Mouse (Mus musculus): ENCODE results near the gene Dhx30. TPM values are rescaled to one million over a fixed set of nuclear protein-coding genes. Genes with fewer than 3 reads are reported as not detected.
"Not testable (repeated sequence)": the region's sequence is repeated elsewhere in the genome, so short reads cannot be mapped to it uniquely, and the experiment has no call there.

The Dhx30 gene
- 100 to 1,000 TPM in 1 of 2 experiments, 10 to 100 TPM in 1; 95.9 to 107 TPM for total RNA-seq (2021)
- long read RNA-seq, experiment 1, full-length matches to known transcripts: 49 of 73 reads
- long read RNA-seq, experiment 1, partial matches to known transcripts: 10 of 73 reads
- long read RNA-seq, experiment 1, other reads (novel, unspliced or antisense): 14 of 73 reads
- long read RNA-seq, experiment 2, full-length matches to known transcripts: 34 of 103 reads
- long read RNA-seq, experiment 2, partial matches to known transcripts: 56 of 103 reads
- long read RNA-seq, experiment 2, other reads (novel, unspliced or antisense): 13 of 103 reads

DNA sequence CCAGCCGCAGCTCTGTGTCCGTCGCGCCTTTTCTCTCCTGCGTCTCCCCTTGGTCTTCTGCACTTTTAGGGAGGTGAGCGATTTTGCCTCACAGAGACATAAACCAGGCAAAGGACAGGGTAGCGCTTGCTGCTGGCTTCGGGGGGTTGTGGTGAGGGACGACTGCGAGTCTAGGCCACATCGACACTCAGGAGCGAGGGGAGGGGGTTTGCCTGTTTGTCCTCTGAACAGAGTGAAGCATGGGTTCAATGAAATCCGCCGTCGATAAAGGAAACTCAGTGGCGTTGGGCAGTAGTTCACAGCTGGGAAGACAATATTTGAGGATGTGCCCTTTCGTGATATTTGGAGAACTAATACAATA is at the start of gene Dhx30:
TSS of gene Dhx30 (minus strand) at position 52 of the 361 bp plus-strand sequence.
- DNase-seq (ENCODE audit: low spot score in 2 of 2): no peak

GRCm38 (mm10) chr9:110163071-110163470 is 45.4 kb upstream of the Dhx30 start:
- DNase-seq (ENCODE audit: low spot score in 2 of 2): no peak

DNA sequence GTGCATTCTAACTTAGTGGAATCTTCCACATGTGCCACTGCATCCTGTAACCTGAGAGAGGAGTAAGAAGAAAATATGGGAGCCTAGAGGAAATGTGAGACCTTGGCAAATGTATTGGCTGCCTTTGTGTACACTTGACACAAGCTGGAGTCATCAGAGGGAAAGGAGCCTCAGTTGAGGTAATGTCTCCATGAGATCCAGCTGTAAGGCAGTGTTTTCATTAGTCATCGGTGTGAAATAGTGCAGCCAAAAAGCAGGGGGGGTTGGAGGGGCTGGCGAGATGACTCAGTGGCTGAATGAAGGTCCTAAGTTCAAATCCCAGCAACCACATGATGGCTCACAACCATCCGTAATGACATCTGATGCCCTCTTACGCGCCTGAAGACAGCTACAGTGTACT is 44.8 kb upstream of the Dhx30 start:
- DNase-seq (ENCODE audit: low spot score in 2 of 2): peak in 1 of 2 experiments; percentile 5

GRCm38 (mm10) chr9:110160486-110160885 is 42.9 kb upstream of the Dhx30 start:
- DNase-seq (ENCODE audit: low spot score in 2 of 2): not testable (repeated sequence)

- peak in 1 of 2 experiments; percentile 42 for DNase-seq (ENCODE audit: low spot score in 2 of 2)
These were observed 41.4 kb upstream of the Dhx30 start for GRCm38 (mm10) chr9:110159036-110159435.

GRCm38 (mm10) chr9:110148598-110148997 is 31.0 kb upstream of the Dhx30 start:
- DNase-seq (ENCODE audit: low spot score in 2 of 2): no peak

- no peak for DNase-seq (ENCODE audit: low spot score in 2 of 2)
These were observed 24.5 kb upstream of the Dhx30 start for GRCm38 (mm10) chr9:110142097-110142496.

DNA sequence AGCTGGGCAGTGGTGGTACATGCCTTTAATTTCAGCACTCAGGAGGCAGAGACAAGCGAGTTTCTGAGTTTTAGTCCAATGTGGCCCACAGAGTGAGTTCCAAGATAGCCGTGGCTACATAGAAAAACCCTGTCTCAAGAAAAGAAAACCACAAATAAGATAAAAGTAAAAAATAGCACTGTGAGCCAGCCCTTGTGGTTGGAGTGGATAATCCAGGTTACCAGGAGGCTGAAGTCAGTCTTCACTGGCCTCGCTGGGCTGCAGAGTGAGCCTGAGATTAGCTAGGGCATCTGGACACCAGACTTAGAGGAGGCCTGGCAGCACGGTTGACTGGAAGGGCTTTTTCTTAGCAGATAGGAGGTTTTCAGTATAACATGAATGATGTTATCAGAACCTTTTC is 21.5 kb upstream of the Dhx30 start:
- DNase-seq (ENCODE audit: low spot score in 2 of 2): no peak

DNA sequence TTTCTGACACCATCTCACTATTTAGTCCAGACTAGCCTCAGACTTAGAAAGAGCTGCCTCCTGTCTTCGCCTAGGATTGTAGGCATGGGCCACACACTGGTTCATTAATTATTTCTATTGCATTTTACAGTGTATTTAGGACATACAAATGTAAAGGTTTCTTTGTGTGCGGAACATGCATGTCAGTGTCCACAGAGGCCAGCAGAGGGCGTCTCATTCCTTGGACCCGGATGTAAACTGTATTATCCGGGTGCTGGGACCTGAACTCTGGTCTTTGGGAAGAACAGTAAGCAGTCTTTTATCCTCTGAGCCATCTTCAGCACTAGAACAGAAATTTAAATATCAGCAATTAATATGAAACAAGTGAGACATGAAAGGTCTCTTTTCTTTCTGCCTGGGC is 16.5 kb upstream of the Dhx30 start:
- DNase-seq (ENCODE audit: low spot score in 2 of 2): no peak

GRCm38 (mm10) chr9:110132921-110133320 is 15.3 kb upstream of the Dhx30 start:
- DNase-seq (ENCODE audit: low spot score in 2 of 2): no peak

DNA sequence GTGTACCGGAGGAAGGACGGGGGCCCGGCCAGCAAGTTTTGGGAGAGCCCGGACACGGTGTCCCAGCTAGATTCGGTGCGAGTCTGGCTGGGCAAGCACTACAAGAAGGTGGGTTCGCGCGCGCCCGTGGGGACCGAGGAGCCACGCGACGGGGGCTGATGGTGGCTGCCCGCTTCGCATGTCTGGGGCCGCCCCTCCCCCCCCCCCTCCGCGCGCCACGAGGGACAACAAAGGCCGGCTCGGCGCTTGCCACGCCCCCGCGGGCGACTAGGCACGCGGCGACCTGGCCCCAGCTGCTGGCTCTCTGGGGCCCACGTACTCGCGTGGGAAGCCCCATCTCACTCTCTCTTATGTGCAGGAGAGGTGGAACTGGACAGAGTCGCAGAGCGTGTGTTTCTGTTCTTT is 14.6 kb upstream of the Dhx30 start:
- no peak for DNase-seq (ENCODE audit: low spot score in 2 of 2)

DNA sequence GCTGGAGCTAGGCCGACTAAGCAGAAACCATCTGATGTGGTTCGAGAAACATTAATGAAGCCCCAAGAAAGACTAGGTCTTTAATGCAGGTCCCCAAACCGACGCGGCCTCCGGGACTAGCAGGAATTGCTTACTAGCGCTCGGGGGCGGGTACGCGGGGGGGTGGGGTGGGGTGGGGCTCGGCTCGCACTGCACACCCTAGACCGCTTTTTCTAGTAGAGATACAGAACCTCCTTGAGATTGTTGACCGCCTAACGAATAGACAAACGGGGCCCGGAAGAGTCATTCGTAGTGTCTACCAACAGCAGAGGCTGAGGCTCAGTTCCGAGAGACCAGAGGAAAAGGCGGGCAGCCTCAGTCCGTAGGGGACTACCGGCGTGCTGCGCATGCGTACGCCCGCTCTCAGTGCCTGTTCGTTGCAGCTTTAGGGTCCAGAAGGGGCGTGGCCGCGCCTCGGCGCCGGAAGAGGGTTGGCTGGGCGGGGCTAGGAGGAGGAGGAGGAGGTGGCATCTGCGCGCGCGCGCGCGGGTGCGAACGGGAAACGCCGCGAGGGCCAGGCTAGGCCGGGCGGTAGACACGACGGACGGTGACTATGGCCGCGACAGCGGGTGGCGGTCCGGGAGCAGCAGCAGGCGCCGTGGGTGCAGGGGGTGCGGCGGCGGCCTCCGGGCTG is 14.0 kb upstream of the Dhx30 start:
- DNase-seq (ENCODE audit: low spot score in 2 of 2): peak; percentile 99

DNA sequence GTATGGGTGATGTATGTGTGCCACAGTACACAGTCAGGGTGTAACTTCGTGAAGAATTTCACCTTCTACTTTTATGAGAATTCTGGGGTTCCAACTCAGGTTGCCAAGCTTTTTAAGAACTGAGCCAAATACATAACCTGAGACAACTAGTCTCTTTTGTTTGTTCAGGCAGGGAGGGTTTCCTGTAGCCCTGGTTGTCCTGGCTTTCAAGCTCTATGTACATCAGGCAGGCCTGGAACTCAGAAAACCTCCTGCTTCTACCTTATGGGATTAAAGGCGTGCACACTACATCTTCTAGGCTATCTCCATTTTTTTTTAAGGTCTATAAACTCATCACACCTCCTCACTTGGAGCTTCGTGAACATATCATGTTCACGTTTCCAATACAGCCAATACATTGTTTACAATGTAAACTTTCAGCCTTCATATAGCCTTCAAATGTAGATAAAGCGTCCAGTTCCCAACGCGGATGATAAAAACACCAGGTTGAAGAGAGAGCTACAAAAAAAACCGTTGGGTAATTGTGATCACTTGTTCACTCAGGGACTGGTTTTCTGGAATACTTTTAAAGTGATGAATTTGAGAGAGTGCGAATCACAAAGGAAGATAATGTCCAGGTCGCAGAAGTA is 13.4 kb upstream of the Dhx30 start:
- no peak for DNase-seq (ENCODE audit: low spot score in 2 of 2)

GRCm38 (mm10) chr9:110124008-110124540 is 6.4 kb upstream of the Dhx30 start:
- not testable (repeated sequence) for DNase-seq (ENCODE audit: low spot score in 2 of 2)

- no peak for DNase-seq (ENCODE audit: low spot score in 2 of 2)
These were observed 5.7 kb upstream of the Dhx30 start for GRCm38 (mm10) chr9:110123322-110123721.

DNA sequence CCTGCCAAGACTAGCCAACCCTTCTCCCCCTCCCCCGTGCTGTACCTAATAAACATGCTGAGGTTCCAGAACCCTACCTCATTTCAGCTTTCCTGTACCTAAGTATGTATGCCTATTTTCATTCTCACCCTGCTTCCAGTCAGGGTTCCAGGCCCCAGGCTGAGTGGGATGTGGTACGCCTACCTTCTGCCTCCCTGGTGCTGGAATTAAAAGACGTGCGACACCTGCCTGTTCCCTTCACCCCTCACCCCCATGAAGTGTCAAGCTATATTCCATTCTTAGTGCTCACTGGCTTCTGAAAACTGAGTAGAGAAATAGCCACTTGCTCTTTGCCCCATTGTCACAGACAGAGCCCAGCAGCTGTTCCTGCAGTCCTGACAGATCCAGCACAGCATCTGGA is 3.8 kb upstream of the Dhx30 start:
- DNase-seq (ENCODE audit: low spot score in 2 of 2): no peak

DNA sequence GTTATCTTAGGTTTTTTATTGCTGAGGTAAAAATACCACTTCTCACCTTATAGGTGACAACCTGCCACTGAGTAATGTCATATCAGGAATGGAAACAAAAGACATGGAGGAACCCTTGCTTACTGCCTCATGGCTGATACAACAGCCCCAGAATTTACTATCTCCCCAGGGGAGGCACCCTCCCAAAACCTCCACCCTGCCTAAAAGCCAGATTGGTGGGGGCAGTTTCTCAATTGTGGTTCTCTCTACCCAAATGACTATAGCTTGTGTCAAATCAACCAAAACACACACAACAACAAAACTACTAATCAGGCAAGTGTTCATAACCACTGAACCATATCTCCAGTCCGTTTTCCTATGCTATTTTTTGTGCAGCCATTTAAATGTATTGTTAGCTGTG is 619 bp upstream of the Dhx30 start:
- no peak for DNase-seq (ENCODE audit: low spot score in 2 of 2)

DNA sequence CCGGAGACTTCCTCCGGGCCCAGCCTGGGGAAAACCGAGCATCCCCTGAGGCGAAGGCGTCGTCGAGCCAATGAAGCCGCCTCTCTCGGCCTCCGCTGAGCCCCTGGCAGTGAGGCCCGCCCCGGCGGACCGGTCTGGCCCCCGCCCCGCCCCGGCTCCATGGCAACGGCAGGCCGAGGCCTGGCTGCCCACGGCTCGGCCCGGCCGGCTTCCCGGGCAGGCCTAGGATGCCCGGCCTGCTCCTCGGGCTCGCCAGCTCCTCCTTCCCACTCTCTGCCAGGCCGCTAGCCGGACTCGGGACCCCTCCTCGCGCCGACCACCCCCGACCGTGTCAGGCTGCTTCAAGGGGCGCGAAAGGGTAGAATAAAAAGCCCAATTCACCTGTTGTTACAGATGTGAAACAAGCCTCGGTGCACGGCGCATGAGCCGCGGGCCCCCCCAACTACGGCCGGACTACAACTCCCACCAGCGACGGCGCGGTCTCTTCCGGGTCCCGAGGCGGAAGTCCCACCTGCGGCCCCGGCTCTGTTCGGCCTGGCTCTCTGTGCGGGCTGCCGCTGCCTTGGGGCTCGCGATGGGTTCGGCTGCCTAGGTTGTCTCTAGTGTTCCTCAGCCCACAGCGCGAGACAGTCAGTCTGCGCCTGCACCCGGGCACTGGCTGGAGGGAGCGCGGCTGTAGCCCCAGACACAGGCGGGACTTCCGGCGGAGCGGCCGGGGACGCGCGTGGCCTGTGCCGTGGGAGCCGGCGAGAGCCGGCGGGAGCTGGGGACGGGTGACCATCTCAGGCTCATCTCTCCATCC is 452 bp downstream of the Dhx30 start, which contains the start of gene Smarcc1:
TSS of gene Smarcc1 (plus strand) at position 732 of the 802 bp plus-strand sequence.
- DNase-seq (ENCODE audit: low spot score in 2 of 2): peak; percentile 82 to 86

- DNase-seq (ENCODE audit: low spot score in 2 of 2): no peak
These were observed 1.2 kb downstream of the Dhx30 start for GRCm38 (mm10) chr9:110116353-110116976.
